Mouse (Mus musculus): ENCODE measurements around the gene Phldb1. TPM values are rescaled to one million over a fixed set of nuclear protein-coding genes. Genes with fewer than 3 reads are reported as not detected.

Gene Phldb1
- total RNA-seq, 2 experiments from 2014 or later = 62.0 to 75.6 TPM

GRCm38 (mm10) chr9:44673005-44673404, 62.0 kb downstream of the Phldb1 start, which contains the start of gene Treh:
Treh (plus strand) TSS chr9:44673233.
- DNase-seq (ENCODE audit: extremely low spot score in 1 of 2, low spot score in 2 of 2) = no peak

GRCm38 (mm10) chr9:44672291-44672865, 62.6 kb downstream of the Phldb1 start:
- Histone ChIP-seq H3K27ac (no peak overlapping the region), H3K4me3 (no peak overlapping the region)
- intact Hi-C loops (cut with DNase I) = no loop called here
- no peak for DNase-seq (ENCODE audit: extremely low spot score in 1 of 2, low spot score in 2 of 2)
- TF ChIP-seq CTCF (IDR thresholded peaks at IDR 0.05) = no peak

More at GRCm38 (mm10) chr9:44673005-44673404, 62.0 kb downstream of the Phldb1 start, which contains the start of gene Treh:
- intact Hi-C loops (cut with DNase I) = no loop called here
- no peak for TF ChIP-seq CTCF (IDR thresholded peaks at IDR 0.05)
- Histone ChIP-seq H3K4me3 (no peak within 1 kb of the TSS), H3K27ac (no peak within 1 kb of the TSS)

GRCm38 (mm10) chr9:44671416-44671815, 63.6 kb downstream of the Phldb1 start:
- TF ChIP-seq CTCF (IDR thresholded peaks at IDR 0.05) = no peak
- intact Hi-C loops (cut with DNase I) = no loop called here
- no peak for DNase-seq (ENCODE audit: extremely low spot score in 1 of 2, low spot score in 2 of 2)
- no peak overlapping the region for H3K27ac ChIP-seq
- no peak overlapping the region for H3K4me3 ChIP-seq

DNA sequence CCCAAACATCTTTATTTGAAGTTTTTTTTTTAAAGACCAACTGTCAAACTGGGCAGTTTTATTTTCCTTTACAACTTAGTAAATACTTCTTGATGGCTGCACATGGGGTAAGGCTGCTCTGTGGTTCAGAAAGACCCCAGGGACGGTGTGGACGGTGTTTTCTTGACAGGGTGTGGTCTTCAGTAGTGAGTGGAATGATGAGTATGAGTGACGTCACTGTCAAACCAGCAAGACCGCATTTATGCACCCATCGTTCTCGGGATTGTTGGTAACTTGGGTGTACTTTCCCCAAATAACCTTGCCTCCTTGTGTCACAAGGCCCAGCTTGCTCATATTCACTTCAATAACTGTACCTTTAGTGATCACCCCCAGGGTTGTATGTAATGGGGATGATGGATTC, 71.3 kb downstream of the Phldb1 start:
- no peak for TF ChIP-seq CTCF (IDR thresholded peaks at IDR 0.05)
- intact Hi-C loops (cut with DNase I) = no loop called here
- no peak for DNase-seq (ENCODE audit: extremely low spot score in 1 of 2, low spot score in 2 of 2)
- H3K27ac ChIP-seq = no peak overlapping the region
- no peak overlapping the region for H3K4me3 ChIP-seq

DNA sequence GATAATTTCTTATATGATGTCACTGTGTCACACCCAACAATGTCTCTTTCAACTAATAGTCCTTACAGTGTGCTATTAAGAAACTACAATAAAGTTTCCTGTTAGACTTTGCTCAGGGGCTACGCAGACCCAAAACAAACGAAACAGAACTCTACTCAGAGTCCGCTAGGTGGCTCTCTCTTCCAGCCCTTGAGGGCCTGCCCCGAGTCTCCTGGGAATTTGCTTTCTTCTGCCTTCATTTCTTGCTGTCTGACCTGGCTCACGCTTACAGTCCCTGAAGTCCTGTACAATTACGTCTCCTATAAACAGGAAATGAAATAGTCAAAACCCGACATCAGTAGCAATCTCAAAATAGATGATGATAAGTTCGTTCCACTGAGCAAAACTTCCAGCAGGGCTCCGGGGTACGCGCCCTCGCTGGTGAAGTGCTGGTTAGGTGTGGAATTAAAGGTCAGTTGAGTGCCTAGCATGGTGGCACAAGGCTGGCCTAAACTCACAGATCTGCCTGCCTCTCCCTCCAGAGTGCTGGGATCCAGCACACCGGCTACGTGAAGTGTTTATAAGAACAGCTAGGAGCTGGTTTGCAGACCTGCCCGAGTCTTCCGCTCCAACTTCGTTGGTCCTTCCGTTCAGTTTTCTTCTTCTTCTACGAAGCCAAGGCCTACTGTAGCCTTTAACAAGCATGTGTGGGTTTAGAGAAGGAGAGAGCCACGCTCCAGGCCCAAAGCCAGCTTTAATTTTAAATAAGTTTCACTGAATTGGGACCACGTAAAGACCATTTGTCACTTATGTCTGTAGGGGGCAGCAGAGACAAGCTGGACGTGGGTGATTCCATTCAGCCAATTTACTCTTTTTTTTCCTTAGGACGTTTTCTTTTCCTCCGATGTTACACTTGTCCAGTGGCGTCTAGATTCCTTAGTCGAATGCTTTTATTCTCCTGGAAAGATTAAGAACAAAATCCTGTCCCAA, 79.6 kb downstream of the Phldb1 start:
- intact Hi-C loops (cut with DNase I) = loop anchor here (1.0 kb wide), 2 partner anchors 30 to 79 kb away; no protein-coding TSS in a partner anchor
- Histone ChIP-seq H3K4me3 (peak overlapping the region; percentile 39), H3K27ac (no peak overlapping the region)
- peak; percentile 48 to 50 for DNase-seq (ENCODE audit: extremely low spot score in 1 of 2, low spot score in 2 of 2)
- peak; percentile 81 for TF ChIP-seq CTCF (IDR thresholded peaks at IDR 0.05)

GRCm38 (mm10) chr9:44653896-44654295, 81.1 kb downstream of the Phldb1 start:
- Histone ChIP-seq H3K4me3 (no peak overlapping the region), H3K27ac (no peak overlapping the region)
- DNase-seq (ENCODE audit: extremely low spot score in 1 of 2, low spot score in 2 of 2) = no peak
- intact Hi-C loops (cut with DNase I) = loop anchor here (5.0 kb wide), 1 partner anchor 152 kb away; no protein-coding TSS in a partner anchor
- TF ChIP-seq CTCF (IDR thresholded peaks at IDR 0.05) = no peak

- Histone ChIP-seq H3K4me3 (no peak overlapping the region), H3K27ac (no peak overlapping the region)
- peak; percentile 65 to 68 for DNase-seq (ENCODE audit: extremely low spot score in 1 of 2, low spot score in 2 of 2)
- intact Hi-C loops (cut with DNase I) = loop anchor here (1.0 to 5.0 kb wide), 2 partner anchors 150 to 198 kb away; partner anchors contain the start of gene Upk2
- peak; percentile 87 for TF ChIP-seq CTCF (IDR thresholded peaks at IDR 0.05)
Observed at GRCm38 (mm10) chr9:44652027-44652426, 83.0 kb downstream of the Phldb1 start.

DNA sequence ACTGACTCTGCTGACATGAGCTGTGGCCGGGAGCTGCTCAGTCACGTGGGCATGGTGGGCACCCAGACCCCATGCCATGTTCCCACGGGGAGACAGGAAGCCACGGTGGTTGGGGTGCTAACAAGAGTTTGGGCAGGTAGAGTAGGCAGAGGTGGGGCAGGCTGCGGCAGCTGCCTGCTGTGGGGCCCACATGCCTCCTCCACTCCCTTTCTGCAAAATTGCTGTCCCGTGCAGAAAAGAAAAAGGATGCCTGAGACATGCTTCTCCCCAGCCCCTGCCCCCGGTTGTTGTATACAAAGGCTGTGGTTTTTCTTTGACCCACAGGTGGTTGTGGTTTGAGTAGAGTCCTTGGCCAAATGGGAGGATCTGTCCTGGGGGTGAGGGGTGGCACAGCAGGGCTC, 86.1 kb downstream of the Phldb1 start:
- DNase-seq (ENCODE audit: extremely low spot score in 1 of 2, low spot score in 2 of 2) = no peak
- TF ChIP-seq CTCF (IDR thresholded peaks at IDR 0.05) = no peak
- H3K27ac ChIP-seq = no peak overlapping the region
- H3K4me3 ChIP-seq = no peak overlapping the region
- intact Hi-C loops (cut with DNase I) = no loop called here

DNA sequence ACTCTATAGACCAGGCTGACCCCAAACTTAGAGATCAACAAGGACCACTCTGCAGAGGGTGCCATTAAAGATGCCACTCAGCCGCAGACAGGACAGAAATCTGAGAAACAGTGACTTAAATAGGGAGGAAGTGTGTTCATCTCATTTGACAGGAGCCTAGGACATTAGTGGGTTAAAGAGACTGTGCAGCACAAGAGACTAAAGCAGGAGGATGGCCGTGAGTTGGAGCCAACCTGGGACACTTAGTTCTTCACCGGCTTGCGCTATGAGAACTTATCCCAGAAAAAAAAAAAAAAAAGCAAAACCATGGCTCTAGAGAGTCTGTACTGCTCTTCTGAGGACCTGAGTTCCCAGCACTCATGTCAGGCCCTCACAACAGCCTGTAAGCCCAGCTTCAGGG, 87.3 kb downstream of the Phldb1 start:
- Histone ChIP-seq H3K4me3 (no peak overlapping the region), H3K27ac (no peak overlapping the region)
- DNase-seq (ENCODE audit: extremely low spot score in 1 of 2, low spot score in 2 of 2) = no peak
- no peak for TF ChIP-seq CTCF (IDR thresholded peaks at IDR 0.05)
- intact Hi-C loops (cut with DNase I) = no loop called here

- no peak overlapping the region for H3K27ac ChIP-seq
- TF ChIP-seq CTCF (IDR thresholded peaks at IDR 0.05) = no peak
- H3K4me3 ChIP-seq = no peak overlapping the region
- intact Hi-C loops (cut with DNase I) = no loop called here
- DNase-seq (ENCODE audit: extremely low spot score in 1 of 2, low spot score in 2 of 2) = no peak
Observed at GRCm38 (mm10) chr9:44647026-44647425, 88.0 kb downstream of the Phldb1 start.

DNA sequence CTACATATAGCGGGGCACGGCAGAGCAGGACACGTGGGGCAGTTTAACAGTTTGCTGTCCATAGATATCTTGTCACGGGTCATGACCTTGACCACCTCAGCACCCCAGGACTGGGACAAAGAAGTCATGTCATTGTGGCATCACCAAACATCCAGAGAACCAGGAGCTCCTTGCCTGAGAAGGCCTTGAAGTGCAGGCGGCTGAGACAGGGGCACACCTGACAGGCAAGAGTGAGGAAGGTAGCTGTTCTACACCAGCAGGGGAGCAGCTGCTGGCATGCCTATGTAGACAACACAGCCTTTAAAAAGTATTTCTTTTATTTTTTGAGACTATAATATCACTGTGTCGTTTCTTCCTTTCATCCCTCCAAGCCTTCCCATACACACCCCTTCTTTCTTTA, 88.6 kb downstream of the Phldb1 start:
- no peak overlapping the region for H3K27ac ChIP-seq
- TF ChIP-seq CTCF (IDR thresholded peaks at IDR 0.05) = no peak
- no peak for DNase-seq (ENCODE audit: extremely low spot score in 1 of 2, low spot score in 2 of 2)
- H3K4me3 ChIP-seq = no peak overlapping the region
- intact Hi-C loops (cut with DNase I) = no loop called here

DNA sequence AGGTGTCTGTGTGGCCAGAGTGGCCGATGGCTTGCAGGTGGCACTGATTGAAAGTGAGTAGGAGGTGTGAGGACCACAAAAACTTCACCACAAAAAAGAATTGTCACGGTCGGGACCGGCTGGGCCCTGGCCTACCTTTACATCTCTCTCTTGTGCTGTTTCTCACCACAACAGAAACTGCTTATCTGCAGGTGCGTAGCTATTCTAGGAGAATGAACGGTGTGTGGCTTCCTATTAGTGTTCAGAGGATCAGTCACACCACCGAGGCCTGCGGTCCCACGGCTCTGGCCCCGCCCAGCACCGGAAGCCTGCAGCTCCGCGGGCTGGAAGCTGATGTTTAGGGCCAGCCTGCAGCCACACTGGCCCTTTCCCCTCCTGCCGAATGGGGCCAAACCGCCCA, 89.1 kb downstream of the Phldb1 start:
- H3K27ac ChIP-seq = no peak overlapping the region
- intact Hi-C loops (cut with DNase I) = no loop called here
- DNase-seq (ENCODE audit: extremely low spot score in 1 of 2, low spot score in 2 of 2) = no peak
- no peak for TF ChIP-seq CTCF (IDR thresholded peaks at IDR 0.05)
- no peak overlapping the region for H3K4me3 ChIP-seq

Measured in left cerebral cortex, adult 2 months (tissue).